Mouse (Mus musculus) ovary, postnatal 36 days (tissue): Measurements from ENCODE around the gene Nrde2.

Source experiments
- DNase-seq: peaks from one replicate; pipeline ENCODE4 v3.0.0; 2022; ENCODE audit warnings: low spot score, mixed read lengths

Gene Nrde2

DNA sequence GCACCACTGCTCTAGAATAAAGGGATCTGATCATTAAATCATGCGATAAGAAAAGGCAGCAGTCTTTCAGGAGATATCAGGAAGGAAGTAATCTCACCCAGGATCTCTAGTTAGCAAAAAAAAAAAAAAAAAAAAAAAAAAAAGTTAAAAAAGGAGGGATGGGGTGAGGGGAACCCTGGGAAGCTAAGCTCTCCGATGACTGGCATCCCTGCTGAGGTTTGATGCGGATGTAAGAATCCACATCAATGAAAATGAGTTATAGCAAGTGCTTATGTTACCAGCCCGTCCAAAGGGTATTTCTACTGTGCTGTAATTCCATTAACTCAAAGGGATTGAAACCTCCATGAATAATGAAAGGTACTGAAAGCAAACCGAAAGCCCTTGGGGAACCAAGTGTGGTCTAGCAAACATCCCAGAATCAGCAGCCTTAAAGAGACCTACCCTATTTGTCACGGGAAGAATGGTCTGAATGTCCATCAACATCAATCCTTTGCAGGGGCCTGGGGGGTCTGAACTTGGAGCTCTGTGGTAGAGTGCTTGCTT is 19.5 kb upstream of the Nrde2 start:
- DNase-seq: no peak

DNA sequence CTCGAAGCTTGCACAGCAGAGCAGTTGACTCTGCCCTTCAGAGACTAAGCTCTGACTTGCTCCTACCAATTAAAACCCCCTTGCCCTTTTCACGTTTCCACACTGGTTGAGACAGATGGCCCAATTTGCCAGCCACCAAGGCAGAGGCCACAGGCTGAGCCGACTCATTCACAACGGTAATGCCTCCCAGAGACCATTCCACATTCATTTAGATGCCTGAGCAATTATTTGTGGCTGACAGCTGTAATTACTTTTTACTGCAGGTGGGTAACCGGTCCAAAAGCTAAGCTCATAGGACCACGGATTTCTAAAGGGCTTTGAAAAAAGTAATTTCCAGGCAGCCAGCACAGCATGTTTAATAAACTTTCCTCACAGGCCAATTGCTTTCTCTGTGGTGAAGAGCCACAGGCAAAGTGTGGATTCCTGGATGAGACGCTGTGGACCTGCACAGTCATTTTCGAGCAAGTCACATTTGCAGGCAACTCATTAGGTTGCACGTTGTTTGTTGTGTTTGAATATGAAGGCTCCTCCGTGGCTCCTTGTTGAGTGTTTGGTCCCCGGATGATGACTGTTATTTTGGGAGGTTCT is 17.1 kb upstream of the Nrde2 start:
- no peak for DNase-seq

DNA sequence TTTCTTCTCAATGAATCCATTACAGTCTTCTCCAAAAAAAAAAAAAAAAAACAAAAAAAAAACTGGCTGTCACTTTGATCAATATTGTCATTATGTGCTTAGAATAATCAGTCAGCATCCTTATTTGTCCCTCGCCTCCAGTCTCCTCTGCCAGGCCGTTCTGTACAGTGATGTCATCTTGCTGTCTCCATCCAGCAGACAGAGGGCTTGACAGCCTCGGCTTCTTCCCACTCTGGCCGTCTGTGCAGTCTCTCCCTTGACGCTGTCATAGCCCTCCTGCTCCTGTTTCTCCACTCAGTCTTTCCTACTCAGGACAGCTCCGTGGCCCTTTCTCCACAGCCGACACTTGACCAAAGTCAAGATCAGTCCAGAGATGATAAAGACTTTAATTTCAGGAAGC is 13.0 kb upstream of the Nrde2 start:
- DNase-seq: no peak

DNA sequence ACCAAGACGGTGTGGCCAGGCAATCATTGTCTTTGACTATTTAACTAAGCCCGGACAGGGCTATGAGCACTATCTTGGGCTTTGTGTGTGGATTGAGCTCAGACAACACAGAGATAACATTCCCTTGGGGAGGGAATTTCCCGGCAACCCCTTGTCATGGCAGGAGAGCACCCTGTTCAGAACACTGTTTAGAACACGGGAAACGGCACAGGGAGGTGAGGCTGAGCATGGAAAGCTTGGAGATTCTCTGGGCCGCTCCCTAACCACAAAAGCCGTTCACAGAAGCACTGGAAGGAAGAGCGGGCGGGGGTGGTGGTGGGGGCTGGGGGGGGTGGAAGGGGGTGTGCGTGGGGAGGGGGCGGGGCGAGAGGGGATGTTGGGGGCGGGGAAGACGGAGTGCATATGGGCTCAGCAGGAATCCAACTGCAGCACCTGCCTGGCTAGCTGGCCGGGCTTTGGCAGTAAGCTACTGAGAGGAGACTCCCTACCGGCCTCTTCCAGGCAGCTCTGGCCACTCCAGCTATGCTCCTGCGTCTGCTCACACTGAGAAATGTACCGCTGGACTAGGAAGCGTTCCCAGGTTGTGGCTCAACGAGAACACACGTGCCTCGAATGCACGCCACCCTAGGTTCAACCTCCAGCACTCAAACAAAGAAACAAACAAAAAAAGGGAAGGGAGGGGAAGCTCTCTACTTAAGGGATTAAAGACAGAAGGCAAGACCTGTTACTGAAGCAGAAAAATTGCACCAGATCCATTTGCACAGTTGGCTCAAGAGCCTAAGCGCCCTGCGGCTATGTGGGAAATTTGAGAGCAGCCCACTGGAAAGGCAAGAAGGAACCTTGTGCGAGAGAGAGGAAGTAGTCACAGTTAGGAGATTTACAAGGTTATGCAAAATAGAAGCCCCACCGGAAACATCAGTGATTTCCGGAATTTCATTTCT is 8.7 kb upstream of the Nrde2 start:
- DNase-seq: peak; percentile 34

DNA sequence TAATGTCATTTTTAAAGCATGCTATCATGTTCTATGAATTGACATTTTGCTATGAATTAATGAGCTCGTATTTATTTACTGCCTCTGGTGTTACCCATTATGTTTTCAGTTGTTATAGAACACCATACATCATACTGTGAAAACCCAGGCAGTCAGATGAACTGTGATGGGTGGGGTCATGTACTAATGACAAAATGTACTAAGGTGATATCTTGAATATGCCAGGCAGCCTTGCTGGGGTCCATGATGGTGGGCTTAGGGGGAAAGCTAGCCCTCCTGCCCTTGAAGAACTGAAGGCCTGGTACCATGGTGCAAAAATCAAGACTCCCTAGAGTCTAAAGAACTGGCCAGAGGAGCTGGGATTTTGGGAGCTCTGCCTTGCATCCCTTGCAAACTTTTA is 8.0 kb upstream of the Nrde2 start:
- DNase-seq: no peak

DNA sequence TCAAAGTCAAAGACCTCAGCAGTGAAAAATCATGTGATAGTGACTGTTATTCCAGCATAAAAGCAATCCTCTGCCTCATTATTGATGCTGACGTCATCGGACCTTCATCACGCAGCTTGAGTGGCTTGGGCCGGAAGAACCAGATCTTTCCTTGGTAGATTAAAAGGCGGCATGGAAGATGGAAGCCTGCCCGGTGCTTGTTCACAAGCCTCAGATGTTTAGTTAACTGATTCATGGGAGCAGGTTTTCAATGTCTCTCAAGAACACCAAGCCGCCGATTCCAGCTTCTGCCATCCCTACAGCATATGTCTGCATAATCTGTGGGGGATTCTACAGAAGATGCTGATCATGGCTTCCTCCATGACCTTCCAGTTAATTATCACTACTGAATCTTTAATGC is 7.5 kb upstream of the Nrde2 start:
- DNase-seq: no peak

DNA sequence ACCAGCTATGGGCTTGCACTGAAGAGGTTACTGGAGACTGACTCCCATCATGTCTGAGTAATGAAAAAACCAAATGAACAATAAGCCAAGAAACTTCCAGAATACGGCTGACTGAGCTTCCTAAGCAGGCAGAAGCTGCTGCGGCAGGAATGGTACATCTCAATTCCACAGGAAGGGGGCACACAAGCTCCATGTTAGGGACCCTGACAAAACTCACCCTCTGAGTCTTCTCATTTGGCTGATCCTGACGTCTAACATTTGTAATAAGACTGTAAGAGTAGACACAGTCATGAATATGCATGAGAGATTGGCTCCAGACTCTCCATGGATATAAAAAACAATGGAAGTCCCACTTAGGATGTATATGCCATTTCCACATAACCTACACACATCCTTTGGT is 6.7 kb upstream of the Nrde2 start:
- peak; percentile 17 for DNase-seq

DNA sequence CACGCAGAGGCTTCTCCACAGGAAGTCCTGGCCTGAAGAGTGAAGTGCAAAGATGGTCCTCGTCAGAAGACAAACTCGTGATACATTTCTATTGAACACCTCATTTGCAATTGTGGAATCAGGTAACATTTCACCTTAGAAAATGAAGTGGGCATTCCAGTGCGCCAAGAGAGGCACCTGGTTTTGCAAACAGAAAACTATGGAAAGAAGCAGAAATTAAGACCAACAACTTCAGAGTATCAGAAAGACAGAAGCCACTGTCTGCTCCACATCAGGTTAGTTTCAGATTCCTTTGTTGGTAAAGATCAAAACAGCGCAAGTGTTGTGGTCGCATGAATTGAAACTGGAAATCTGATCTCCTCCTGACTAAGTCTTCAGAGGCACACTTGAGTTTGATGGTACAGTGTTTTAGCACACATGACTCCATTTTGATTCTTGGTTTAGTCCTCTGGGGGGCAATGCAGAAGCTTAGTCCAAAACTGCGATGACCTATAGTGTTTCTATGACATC is 5.6 kb upstream of the Nrde2 start:
- DNase-seq: no peak

DNA sequence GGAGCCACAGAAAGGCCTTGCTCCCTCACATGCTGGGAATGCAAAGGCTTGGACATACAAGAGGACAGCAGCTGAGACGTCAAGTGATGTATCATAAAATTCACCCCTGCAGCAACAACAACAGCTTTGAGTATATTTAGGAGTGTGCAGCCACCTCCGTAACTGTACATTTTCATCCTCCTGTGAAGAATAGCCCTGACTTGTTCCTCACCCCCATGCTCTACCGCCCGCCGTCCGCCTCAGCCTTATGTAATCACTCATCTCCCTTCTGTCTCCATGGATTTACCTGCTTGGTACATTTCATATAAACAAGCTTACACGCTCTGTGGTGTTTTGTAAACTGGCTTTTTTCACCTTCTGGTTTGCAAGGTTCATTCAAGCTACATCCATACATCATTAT is 7.0 kb downstream of the Nrde2 start:
- no peak for DNase-seq

DNA sequence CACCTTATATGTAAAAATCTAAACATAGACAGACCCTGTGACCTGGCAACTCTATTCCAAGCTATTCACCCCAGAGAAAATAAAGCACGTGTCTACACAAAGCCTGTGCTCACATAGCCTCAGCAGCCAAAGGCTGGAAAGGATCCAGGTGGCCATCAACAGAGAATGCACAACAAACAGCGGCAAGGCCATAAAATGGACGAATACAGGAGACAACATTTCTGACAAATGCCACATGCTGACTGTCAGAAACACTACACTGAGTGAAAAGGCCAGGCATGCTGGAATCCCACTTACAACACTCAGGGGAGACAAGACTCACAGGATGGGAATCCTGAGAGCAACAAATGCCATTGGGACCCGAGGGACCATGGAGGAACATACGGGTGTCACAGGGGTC is 15.2 kb downstream of the Nrde2 start:
- no peak for DNase-seq

DNA sequence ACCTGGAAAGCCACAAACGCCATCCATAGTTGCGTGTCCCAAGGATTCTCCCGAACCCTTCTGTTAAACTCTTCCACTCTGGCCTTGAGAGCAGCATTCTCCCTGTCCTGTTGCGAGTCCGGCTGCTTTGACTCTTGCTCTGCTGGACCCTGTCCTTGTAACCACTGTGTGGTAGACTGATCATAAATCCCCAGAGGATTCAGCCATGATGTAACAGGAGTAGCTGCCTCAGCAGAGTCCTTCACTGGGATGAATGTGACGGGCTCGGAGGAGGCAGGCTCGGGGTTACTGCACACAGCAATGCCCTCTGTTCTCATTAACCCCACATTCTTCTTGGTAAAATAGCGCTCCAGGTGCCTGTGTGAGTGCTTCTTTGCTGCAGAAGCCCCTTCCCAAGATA is 15.7 kb downstream of the Nrde2 start:
- DNase-seq: no peak

DNA sequence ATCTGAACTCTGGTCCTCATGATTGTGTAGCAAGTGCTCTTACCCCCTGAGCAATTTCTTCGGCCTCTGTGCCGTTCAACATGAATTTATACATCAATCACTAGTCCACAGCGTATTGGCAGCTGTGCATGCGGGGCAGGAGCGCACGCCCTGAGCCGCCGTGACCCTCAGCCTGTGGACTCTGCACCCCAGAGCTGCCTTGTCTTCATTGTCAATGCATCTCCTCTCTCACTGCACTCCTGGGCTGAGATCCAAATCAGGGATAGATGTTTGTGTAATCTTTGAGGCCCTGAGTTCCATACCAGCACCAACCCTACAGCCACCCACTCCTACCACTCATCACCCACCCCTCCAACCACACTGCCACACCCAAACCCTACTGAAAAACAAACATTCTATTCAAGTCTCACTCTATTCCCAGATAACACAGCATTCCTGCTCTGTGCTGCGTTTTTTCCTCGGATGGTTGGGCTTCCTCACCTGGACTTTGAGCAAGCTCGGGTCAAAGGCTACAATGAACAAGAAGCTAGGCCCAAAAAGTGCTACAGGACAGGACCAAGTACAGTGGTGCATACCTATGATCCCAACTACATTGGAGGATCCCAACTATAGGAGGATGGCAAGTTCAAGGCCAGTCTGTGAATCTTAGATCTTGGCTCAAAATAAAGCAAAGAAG is 16.5 kb downstream of the Nrde2 start:
- DNase-seq: no peak

DNA sequence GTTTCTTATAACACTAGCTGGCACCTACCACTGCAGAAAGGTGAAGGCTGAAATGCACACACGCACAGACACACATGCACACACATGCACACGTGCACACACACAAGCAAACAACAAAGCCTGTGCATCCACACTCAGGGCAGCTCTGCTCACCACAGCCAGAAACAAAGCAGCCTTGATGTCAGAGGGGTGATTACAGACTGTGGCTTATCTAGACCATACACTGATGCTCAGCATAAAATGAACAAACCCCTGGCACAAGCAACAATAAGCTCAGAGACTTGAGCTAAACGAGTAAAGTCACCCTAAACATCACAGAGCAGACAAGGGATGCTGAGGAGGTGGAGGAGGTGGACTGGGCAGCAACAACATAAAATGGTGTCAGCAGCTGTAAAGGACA is 24.3 kb downstream of the Nrde2 start:
- no peak for DNase-seq

DNA sequence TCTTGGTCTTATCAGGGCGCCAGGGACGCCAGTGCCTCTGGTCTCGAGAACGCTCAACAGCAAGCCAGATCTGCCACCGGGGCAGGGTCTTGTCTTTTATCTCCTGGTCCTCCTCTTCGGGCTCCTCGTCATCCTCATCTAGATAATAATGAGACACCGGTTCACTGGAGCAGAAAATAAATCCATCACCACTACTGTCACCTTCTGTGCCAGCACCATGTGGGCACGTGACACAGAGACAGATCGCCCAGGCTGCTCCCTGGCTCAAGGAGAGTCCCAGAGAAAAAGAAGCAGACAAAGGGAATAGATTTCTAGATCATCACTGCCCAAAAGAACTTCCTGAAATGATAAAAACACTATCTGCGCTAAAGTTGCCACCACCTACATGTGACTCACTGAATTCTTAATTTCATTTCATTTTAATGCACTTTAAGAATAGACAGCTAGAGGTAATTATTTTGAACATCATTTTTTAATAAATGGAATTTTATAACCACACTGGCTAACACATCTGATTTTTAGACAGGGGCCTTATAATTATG is 25.0 kb downstream of the Nrde2 start:
- DNase-seq: no peak

DNA sequence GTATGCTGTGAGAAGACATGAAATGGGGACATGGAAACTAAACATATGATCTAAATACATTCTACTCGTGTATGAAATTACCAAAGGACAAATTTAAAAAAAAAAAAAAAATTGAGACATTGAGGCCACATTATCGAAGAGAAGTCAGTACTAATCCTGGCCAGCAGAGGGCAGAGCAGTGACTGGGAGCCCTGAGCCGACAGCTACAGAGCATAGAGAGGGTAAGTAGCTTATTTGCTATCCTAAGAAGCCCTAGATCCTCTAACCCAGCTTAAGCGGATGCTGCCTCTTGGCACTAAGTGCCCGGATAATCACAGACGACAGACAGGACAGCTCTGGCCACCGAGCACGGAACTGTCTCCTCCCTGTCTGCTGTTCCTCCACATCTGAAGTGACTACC is 27.8 kb downstream of the Nrde2 start:
- peak; percentile 46 for DNase-seq

DNA sequence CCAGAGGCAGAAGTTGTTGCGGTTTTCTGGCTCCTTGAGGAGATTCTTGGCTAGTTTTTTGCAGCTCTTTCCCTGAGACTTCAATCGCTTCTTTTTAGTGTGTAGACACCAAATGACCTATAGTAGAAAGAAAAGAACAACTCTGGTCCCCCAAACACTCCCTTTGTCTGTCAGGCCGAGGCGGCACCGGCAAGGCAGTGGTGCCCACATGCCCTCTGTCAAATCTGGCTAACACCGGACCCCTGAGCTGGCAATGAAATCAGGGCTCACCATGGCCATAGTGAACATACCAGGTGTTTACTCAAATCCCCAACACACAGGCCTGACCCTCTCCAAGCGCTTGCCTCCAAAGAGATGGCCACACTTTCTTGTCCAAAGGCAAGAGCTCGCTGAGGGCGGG is 28.3 kb downstream of the Nrde2 start:
- DNase-seq: no peak

DNA sequence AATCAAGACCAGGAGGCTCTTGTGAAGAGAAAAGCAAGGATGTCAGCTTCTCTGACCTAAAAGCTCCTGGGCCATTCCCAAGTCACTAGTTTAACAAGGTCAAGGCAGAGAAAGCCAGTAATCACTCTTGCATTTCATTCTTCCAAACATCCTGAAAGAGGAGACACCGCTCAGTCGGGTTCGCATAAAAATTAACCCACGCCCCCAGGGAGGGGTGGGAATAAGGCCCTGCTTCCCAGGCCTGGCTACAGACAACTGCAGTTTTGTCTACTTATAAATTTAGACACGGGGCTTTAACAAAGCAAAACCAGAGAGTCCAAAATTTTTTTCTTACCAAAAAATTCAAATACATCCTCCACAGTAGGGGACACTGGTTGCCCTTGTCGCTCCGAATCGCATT is 30.5 kb downstream of the Nrde2 start:
- DNase-seq: no peak

DNA sequence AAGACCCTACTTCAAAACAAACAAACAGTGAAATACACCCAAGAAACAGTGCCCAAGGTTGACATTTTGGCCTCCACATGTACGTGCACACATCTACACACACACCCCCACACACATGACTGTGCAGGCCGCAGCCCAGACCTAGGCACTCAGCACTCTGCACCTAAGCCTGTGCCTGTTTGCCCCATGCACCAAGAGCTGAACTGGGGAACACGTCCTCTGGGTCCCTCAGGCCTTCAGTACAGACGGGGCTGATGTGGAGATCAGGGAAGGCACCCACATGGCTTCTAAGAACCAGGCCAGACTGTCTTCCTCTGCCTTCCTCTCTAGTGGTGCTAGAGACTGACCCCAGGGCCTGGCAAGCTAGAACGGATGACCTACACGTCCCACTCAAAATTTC is 30.9 kb downstream of the Nrde2 start:
- no peak for DNase-seq

DNA sequence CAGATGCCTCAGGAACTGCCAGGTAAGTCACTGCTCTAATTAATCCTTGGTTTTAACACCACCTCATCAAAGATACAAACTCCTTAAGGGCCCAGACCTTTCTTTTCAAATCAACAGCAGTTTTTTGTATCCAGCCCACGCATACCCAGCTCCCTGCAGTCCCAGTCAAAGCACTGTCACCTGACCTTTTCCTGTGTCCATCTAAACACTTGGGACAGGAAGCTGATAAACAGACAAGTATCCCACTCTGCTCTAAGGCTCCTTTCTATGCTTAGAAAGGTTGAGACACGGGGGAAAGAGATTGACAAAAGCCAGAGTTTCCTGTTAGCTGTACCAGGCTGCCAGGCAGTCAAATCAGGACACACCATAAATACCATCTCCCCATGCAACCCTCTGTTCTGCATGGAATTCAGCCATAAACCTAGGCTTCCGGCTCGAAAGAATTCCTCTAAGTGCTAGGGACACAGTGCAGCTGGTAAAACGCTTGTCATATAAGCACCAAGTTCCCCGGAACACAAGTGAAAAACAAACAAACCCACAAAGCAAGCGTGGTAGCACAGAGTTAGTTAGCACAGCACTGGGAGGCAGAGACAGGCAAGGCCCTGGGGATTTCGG is 31.5 kb downstream of the Nrde2 start:
- no peak for DNase-seq

DNA sequence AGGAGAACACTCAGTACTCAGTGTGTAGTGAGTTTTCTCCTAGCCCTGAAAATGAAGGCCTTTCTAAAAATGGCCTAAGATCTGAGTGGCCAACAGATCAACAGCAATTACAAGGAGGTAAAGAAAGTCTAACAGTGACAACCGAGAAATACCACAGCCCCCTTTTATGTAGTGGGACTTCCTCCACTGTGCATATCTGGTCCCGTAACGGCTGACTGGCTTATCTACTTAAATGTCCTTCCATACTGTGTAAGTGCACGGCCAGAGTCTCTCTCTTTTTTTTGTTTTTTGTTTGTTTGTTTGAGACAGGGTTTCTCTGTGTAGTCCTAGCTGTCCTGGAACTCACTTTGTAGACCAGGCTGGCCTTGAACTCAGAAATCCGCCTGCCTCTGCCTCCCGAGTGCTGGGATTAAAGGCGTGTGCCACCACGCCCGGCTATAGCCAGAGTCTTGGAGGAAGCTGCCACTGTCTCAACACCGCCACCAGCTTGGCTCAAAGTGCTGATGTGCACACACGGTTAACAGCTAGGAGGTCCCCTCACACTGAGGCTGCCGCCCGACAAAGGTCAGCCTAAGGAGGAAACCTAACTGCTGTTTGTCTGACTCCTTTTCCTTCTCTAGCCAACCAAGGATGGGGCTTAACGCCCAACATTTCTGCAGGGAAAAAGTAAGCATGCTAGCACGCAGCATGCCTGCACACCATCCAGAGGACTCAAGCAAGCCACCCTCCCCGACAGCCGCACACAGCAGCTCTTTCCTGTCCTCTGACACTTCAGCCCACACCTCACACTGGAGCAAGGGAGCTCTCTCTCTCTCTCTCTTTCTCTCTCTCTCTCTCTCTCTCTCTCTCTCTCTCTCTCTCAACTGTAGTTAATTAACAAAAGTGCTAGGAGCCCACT is 32.2 kb downstream of the Nrde2 start:
- DNase-seq: no peak
